Mouse (Mus musculus): Measurements from ENCODE around the gene Figla.
A peak's percentile ranks its signal among the peaks of the same experiment; 100 is the strongest.

Gene Figla

GRCm38 (mm10) chr6:86067145-86067544 lies 51.2 kb downstream of the Figla start:
- ATAC-seq (ENCODE audit: insufficient number of reproducible peaks, low FRiP score, low TSS enrichment): peak; percentile 51

- ATAC-seq (ENCODE audit: insufficient number of reproducible peaks, low FRiP score, low TSS enrichment): no peak
These were observed 53.0 kb downstream of the Figla start for GRCm38 (mm10) chr6:86069009-86069408.

DNA sequence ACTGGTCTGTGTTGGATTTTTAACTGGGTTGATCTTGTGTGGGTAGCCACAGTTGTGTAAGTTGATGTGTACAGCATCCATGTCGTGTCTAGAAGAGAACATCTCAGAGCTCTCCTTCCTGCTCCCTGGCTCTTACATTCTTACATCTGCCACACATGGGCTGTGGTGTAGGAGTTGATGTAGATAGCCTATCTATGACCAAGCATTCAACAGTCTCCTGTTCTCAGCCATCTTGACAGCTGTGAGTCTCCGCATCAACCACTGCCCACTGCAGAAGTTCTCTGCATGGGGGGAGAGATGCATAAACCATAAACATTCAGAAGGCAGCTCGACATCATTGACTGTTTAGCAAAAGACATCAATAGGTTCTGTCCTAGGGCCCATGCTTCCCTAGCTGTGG lies 53.9 kb downstream of the Figla start:
- ATAC-seq (ENCODE audit: insufficient number of reproducible peaks, low FRiP score, low TSS enrichment): no peak

DNA sequence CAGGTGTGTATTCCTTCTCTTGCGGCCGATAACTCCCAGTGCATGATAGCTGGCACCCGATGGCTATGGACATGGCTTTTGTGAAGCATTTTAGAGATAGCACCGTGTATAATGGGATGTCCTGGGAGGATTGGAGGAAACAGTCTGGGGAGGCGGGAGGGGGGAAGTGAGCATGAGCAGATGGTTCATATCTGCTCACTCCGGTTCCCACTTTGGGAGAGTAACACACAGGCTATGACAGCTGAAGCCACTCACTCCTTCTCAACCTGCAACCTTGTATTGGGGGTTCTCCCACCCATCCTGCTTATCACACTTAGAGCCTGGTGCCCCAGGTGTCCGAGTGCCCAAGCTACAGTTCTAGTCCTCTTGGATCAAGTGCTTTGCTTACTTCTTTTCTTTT lies 54.3 kb downstream of the Figla start:
- 0 out of 2 replicates have a peak, but pooled peaks have one; percentile 29 for ATAC-seq (ENCODE audit: insufficient number of reproducible peaks, low FRiP score, low TSS enrichment)
